Mouse (Mus musculus) hindbrain, embryonic 15.5 days (tissue): ENCODE measurements around the gene Kcnh3. TPM values are rescaled to one million over a fixed set of nuclear protein-coding genes. Genes with fewer than 3 reads are reported as not detected.
A peak's percentile ranks its signal among the peaks of the same experiment; 100 is the strongest.

Experiments
- ATAC-seq: fragments of 200-750 bp; cut with Nextera tagmentation; 2 replicates; pipeline ENCODE4 v1.8.0; 2017; ENCODE audit warnings: low read depth, moderate number of reproducible peaks, moderate TSS enrichment; ENCODE audit not compliant: low FRiP score
- H3K27ac ChIP-seq: fragments of 300-500 bp; sonication (generic); replicated peaks from 2 replicates; pipeline ENCODE4 v1.5.1; 2015; ENCODE audit warnings: mild to moderate bottlenecking, inconsistent platforms
- H3K27me3 ChIP-seq: fragments of 300-500 bp; sonication (generic); 2 replicates; pipeline ENCODE4 v1.6.1; 2015; ENCODE audit warnings: control low read depth, inconsistent platforms
- H3K36me3 ChIP-seq: fragments of 300-500 bp; sonication (generic); 2 replicates; pipeline ENCODE4 v1.6.1; 2015; ENCODE audit warnings: control low read depth, inconsistent platforms
- H3K4me1 ChIP-seq: fragments of 300-500 bp; sonication (generic); replicated peaks from 2 replicates; pipeline ENCODE4 v1.6.1; 2015; ENCODE audit warnings: control low read depth, inconsistent platforms
- H3K4me2 ChIP-seq: fragments of 300-500 bp; sonication (generic); 2 replicates; pipeline ENCODE4 v1.6.1; 2015; ENCODE audit warnings: moderate library complexity, mild to moderate bottlenecking, inconsistent platforms
- H3K4me3 ChIP-seq: fragments of 300-500 bp; sonication (generic); 2 replicates; pipeline ENCODE4 v1.5.1; 2015; ENCODE audit warnings: mild to moderate bottlenecking, inconsistent platforms
- H3K9ac ChIP-seq: fragments of 300-500 bp; sonication (generic); 2 replicates; pipeline ENCODE4 v1.6.1; 2015; ENCODE audit warnings: inconsistent platforms
- H3K9me3 ChIP-seq: fragments of 300-500 bp; sonication (generic); 2 replicates; pipeline ENCODE4 v1.6.1; 2016; ENCODE audit warnings: control low read depth, inconsistent platforms
- WGBS: fragments of 180-500 bp; shearing (Covaris S2); methylation state at CpG from one replicate; pipeline ENCODE4 v1.1.7; 2015; 5-methylcytosine and 5-hydroxymethylcytosine counted together
- polyA plus RNA-seq: library from polyadenylated mRNA; unstranded; fragments of >200 nt; fragmentation: Nextera tagmentation; extraction: Ambion mirVana; gene quantifications from 2 replicates; pipeline ENCODE4 v1.2.1, GENCODE M21; 2015

The Kcnh3 gene
- polyA plus RNA-seq, 1 experiment from 2014 or later: 1.5 TPM

DNA sequence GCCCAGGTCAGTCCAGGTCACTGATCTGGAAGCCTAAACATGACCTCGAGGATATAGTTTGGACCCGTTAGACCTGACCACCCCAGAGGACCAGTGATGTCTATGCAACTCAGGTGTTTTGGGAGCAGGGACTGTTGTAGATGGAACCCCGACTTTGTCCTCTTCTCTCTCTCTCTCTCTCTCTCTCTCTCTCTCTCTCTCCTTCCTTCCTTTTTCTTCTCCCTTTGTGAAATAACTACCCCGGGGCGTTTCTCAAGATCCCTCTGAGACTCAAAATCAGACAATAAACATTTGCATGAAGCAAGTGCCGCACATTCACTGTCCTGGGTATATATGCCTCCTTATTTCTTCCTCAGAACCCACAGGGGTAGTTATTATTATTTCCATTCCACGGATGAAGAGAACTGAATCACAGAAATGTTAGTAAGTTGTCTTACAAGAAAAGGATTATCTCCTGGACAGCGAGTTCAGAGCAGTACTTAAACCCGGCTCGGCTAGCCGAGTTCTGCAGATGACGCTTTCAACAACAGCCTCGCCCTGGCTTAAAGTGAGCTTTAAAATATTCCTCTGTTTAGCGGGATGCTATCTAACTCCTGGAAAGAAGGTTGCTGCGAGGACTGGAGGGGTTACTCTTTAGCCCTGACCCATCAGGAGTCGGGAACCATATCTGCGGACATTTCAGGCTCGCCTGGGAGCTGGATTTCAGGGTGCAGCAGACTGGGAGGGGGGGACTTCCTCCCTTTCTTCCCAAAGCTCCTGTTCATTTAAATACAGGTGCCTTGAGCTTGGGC, 1.7 kb upstream of the Kcnh3 start:
- Histone ChIP-seq H3K4me1 (peaks cover 31% of the 10 kb centered on the region), H3K4me2 (peak overlapping the region; percentile 57), H3K27me3 (peaks cover 67% of the 10 kb centered on the region), H3K27ac (no peak overlapping the region), H3K9ac (no peak overlapping the region), H3K9me3 (no peaks in the 10 kb centered on the region), H3K36me3 (no peaks in the 10 kb centered on the region), H3K4me3 (peak overlapping the region; percentile 38)
- 4% methylated on average over 18 of the region's 18 CpGs for WGBS
- no peak for ATAC-seq

DNA sequence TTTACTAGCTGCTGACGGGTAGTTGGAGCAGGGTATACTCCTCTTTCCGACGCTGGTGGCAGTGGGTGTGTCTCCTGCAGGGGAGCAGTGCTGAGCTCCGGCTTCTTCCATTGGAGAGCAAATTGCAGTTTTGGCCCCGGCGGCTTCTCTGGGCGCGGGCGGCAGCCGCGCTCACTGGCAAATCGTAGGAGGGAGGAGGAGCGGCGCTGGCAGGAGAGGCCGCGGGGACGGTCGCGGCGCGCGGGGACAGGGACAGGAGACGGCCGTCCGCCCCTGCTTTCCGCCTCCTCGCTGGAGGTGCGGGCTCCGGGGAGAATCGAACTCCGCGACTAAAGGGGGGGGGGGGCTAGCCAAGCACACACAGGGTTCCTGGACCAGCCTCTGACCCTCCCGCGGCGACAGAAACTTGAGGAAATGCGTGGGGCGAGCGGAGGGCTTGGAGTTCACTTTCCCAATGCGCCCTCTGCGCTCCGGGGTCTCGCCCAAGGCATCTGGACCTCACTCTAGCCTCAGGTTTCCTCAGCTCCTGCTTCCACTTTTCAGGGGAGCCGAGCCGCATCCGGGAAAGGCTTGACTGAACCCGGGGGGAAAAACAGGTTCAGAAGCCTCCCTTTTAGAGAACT, 965 bp upstream of the Kcnh3 start:
- WGBS: under 1% methylated on average over 42 of the region's 46 CpGs
- H3K4me2 ChIP-seq: peak overlapping the region; percentile 57
- peaks cover 73% of the 10 kb centered on the region for H3K27me3 ChIP-seq
- H3K27ac ChIP-seq: no peak overlapping the region
- peak overlapping the region; percentile 38 for H3K4me3 ChIP-seq
- H3K36me3 ChIP-seq: no peaks in the 10 kb centered on the region
- no peak for ATAC-seq
- H3K9me3 ChIP-seq: no peaks in the 10 kb centered on the region
- peak overlapping the region; percentile 18; the same call in 1 of the 2 replicates for H3K9ac ChIP-seq
- H3K4me1 ChIP-seq: peaks cover 31% of the 10 kb centered on the region

DNA sequence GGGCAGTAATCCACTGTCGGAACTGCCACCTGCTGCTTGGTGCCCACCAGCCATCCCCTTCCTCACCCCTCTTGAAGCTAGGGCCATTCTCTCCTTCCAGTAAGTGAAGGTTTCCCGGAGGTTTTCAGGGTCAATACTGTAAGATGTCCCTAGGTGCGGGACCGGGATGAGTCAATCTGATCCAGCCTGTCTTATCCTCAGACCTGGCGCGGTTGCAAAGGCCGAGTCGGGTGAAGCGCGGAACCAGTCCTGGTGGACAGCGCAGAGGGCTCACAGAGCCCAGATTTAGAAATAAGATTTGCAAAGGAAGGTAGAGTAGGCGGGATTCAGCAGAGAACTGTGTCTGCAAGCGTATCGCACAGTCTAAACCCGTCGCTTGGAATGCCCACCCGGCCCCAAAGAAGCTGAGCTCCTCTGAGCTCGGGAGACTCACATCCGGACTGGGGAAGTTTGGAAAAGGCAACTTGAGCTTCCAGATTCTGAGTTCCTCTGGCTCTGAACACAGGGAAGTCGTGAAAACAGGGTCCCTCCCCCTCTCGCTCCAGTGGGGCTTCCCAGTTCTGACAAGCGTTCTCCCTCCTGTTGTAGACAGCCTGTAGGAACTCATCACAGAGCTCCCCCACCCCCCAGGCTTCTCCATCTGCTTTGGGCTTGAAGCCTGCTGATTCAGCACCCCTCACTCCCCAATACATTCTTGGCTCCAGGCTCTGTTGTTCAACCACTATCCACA, 585 bp downstream of the Kcnh3 start:
- no peak for ATAC-seq
- no peak overlapping the region for H3K9ac ChIP-seq
- peaks cover 31% of the 10 kb centered on the region for H3K4me1 ChIP-seq
- no peak overlapping the region for H3K27ac ChIP-seq
- peak overlapping the region; percentile 38 for H3K4me3 ChIP-seq
- H3K27me3 ChIP-seq: peaks cover 80% of the 10 kb centered on the region
- no peaks in the 10 kb centered on the region for H3K9me3 ChIP-seq
- H3K36me3 ChIP-seq: no peaks in the 10 kb centered on the region
- WGBS: 1% methylated on average over 22 of the region's 22 CpGs
- peak overlapping the region; percentile 57 for H3K4me2 ChIP-seq

DNA sequence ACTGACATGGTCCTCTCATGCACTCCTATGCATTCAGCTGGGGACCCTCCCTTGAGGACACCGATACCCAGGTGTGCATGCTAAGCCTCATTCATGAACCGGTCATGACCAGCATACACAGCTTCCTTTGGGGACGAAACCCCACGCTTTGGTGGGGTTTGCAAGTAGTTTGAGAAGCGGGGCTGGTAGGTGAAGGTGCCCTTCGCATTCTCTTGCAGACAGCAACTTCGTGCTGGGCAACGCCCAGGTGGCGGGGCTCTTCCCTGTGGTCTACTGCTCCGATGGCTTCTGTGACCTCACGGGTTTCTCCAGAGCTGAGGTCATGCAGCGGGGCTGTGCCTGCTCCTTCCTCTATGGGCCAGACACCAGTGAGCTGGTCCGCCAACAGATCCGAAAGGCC, 1.4 kb downstream of the Kcnh3 start:
- 16% methylated on average over 14 of the region's 14 CpGs for WGBS
- peak overlapping the region; percentile 38; the same call in 1 of the 2 replicates for H3K4me3 ChIP-seq
- peaks cover 74% of the 10 kb centered on the region for H3K27me3 ChIP-seq
- H3K4me1 ChIP-seq: peaks cover 31% of the 10 kb centered on the region
- no peak for ATAC-seq
- no peaks in the 10 kb centered on the region for H3K9me3 ChIP-seq
- no peaks in the 10 kb centered on the region for H3K36me3 ChIP-seq
- H3K9ac ChIP-seq: no peak overlapping the region
- no peak overlapping the region for H3K27ac ChIP-seq
- H3K4me2 ChIP-seq: peak overlapping the region; percentile 57; the same call in 1 of the 2 replicates

DNA sequence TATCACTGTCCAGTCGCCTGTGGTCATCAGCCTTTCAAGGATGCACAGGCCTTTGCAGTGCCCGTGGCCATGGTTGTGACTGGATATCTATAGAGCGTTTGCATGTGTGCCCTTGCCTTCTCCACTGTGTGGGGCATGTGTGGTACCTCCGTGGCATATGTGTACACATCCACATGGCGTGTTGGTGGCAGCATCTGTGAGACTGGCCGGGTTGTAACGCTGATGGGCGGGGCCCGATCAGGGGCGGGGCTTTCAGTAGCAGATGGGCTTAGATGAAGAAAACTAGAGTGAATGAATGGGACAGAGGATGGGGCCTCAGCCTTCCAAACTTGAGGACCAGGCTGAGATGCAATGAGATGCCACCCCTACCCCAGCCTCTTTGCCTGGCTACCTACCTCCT, 7.3 kb downstream of the Kcnh3 start:
- H3K9me3 ChIP-seq: no peaks in the 10 kb centered on the region
- H3K36me3 ChIP-seq: no peaks in the 10 kb centered on the region
- WGBS: 68% methylated on average over 10 of the region's 10 CpGs
- H3K4me1 ChIP-seq: no peaks in the 10 kb centered on the region
- no peak overlapping the region for H3K4me2 ChIP-seq
- no peak overlapping the region for H3K27ac ChIP-seq
- no peak for ATAC-seq
- peaks cover 32% of the 10 kb centered on the region for H3K27me3 ChIP-seq
- H3K9ac ChIP-seq: no peak overlapping the region
- no peak overlapping the region for H3K4me3 ChIP-seq

DNA sequence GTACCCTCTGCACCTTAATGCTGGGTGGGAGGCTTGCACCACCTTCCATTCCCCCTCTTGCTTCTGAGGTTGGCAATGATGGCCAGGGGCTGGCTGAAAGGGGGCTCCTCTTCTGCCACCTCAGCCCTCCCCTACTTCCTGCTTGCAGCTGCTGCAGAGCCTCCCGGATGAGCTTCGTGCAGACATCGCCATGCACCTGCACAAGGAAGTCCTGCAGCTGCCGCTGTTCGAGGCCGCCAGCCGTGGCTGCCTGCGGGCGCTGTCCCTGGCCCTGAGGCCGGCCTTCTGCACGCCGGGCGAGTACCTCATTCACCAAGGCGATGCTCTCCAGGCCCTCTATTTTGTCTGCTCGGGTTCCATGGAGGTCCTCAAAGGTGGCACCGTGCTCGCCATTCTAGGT, 9.1 kb downstream of the Kcnh3 start:
- H3K4me3 ChIP-seq: no peak overlapping the region
- no peak overlapping the region for H3K9ac ChIP-seq
- peaks cover 16% of the 10 kb centered on the region for H3K27me3 ChIP-seq
- H3K36me3 ChIP-seq: no peaks in the 10 kb centered on the region
- H3K27ac ChIP-seq: no peak overlapping the region
- 59% methylated on average over 17 of the region's 17 CpGs for WGBS
- no peak for ATAC-seq
- no peaks in the 10 kb centered on the region for H3K9me3 ChIP-seq
- H3K4me1 ChIP-seq: no peaks in the 10 kb centered on the region
- no peak overlapping the region for H3K4me2 ChIP-seq

DNA sequence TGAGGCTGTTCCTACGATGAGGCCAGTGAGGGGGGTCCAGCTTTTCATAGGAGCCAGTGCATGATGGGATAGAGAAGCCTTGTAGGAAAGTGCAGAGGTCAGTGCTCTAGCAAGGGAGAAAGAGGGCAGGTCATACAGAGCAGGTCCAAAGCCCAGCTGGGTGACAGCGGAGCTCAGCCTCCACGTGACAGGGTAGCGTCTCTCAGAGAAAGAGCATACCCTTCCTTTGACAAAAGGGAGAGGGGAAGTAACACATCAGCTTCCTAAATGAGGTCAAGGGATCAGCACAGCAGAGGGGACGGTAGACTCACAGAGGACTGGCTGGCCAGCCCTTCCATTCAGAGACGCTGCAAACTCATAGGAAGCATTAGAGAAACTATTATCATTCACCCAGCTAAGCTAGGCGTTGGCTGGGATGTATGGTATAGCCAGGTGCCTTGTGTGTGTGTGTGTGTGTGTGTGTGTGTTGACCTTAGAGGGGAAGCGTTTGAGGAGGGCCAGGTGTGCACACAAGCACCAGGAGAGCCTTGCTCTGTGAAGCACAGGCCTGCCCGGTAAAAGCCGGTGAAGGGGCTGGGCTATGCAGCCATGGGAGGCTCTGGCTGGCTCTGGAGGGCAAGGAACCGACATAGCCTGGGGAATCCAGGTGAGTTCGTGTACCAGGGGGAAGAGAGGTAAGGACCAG, 9.8 kb downstream of the Kcnh3 start:
- Histone ChIP-seq H3K4me3 (no peak overlapping the region), H3K9me3 (no peaks in the 10 kb centered on the region), H3K4me1 (no peaks in the 10 kb centered on the region), H3K9ac (no peak overlapping the region), H3K4me2 (no peak overlapping the region), H3K36me3 (no peaks in the 10 kb centered on the region), H3K27me3 (0 out of 2 replicates have a peak, but pooled peaks cover 10% of the 10 kb centered on the region), H3K27ac (no peak overlapping the region)
- no peak for ATAC-seq
- 56% methylated on average over 12 of the region's 12 CpGs for WGBS

DNA sequence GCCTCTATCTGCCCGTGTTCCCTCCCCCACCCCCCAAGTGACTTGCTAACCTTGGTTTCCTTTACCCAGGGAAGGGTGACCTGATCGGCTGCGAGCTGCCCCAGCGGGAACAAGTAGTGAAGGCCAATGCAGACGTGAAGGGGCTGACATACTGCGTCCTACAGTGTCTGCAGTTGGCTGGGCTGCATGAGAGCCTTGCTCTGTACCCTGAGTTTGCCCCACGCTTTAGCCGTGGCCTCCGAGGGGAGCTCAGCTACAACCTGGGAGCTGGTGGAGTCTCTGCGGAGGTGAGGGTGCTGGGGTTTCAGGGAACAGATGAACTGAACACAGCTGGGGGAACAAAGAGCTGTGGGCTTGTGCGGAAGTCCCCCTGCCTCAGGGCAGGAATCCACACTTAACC, 13.3 kb downstream of the Kcnh3 start:
- peaks cover 12% of the 10 kb centered on the region; the same call in 1 of the 2 replicates for H3K36me3 ChIP-seq
- H3K4me1 ChIP-seq: no peaks in the 10 kb centered on the region
- H3K27me3 ChIP-seq: no peaks in the 10 kb centered on the region
- no peak for ATAC-seq
- WGBS: 65% methylated on average over 11 of the region's 11 CpGs
- H3K9ac ChIP-seq: no peak overlapping the region
- H3K4me2 ChIP-seq: no peak overlapping the region
- H3K27ac ChIP-seq: no peak overlapping the region
- H3K9me3 ChIP-seq: no peaks in the 10 kb centered on the region
- no peak overlapping the region for H3K4me3 ChIP-seq

DNA sequence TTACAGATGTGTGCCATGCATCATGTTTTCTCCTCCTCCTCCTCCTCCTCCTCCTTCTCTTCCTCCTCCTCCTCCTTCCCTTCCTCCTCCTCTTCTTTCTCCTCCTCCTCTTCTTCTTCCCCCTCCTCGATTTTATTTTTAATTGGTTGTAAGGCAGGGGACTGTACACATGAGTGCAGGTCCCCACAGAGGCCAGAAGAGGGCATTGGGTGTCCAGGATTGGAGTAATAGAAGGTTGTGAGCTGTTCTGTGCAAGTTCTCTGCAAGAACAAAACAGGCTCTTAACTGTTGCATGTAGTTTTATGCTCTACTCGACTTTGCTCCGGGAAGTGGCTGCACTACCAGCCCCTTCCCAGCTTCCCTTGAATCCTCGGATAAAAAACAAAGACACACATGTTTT, 15.5 kb downstream of the Kcnh3 start:
- H3K36me3 ChIP-seq: peaks cover 29% of the 10 kb centered on the region
- no peak for ATAC-seq
- no peaks in the 10 kb centered on the region for H3K4me1 ChIP-seq
- H3K27me3 ChIP-seq: no peaks in the 10 kb centered on the region
- WGBS: 75% methylated on average over 4 of the region's 4 CpGs
- H3K9me3 ChIP-seq: no peaks in the 10 kb centered on the region
- no peak overlapping the region for H3K9ac ChIP-seq
- H3K27ac ChIP-seq: no peak overlapping the region
- no peak overlapping the region for H3K4me3 ChIP-seq
- H3K4me2 ChIP-seq: no peak overlapping the region

DNA sequence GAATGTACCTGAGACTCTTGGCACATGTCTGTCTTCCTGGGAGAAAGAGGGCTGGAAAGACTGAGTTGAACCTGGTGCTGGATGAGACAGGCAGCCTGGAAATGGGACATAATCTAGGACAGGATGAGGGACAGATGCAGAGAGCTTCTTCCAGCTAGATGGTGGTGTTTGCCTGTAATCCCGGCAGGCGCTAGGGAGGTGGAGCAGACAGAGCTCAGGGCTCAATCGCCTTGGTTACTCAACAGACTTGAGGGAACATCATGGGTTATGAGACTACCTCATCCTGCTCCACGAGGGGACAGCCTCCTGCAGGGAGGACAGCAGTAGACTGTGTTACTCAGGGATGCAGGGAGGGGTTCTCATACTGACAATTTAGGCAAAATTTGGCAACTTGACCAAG, 16.6 kb downstream of the Kcnh3 start:
- Histone ChIP-seq H3K27me3 (no peaks in the 10 kb centered on the region), H3K9me3 (no peaks in the 10 kb centered on the region), H3K4me1 (no peaks in the 10 kb centered on the region), H3K4me2 (no peak overlapping the region), H3K9ac (no peak overlapping the region), H3K36me3 (peaks cover 40% of the 10 kb centered on the region), H3K27ac (no peak overlapping the region), H3K4me3 (no peak overlapping the region)
- WGBS: 75% methylated on average over 4 of the region's 4 CpGs
- ATAC-seq: no peak

DNA sequence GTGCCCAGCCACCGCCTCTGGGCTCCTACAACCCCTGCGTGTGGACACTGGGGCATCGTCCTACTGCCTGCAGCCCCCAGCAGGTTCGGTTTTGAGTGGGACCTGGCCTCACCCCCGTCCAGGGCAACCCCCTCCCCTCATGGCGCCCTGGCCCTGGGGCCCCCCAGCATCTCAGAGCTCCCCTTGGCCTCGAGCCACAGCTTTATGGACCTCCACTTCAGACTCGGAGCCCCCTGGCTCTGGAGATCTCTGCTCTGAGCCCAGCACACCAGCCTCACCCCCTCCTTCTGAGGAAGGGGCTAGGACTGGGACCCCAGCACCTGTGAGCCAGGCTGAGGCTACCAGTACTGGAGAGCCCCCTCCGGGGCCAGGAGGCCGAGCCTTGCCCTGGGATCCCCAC, 17.4 kb downstream of the Kcnh3 start:
- H3K4me2 ChIP-seq: no peak overlapping the region
- ATAC-seq: peak; percentile 28; the same call in 1 of the 2 replicates
- no peak overlapping the region for H3K4me3 ChIP-seq
- WGBS: 88% methylated on average over 10 of the region's 10 CpGs
- no peak overlapping the region for H3K9ac ChIP-seq
- no peaks in the 10 kb centered on the region for H3K4me1 ChIP-seq
- H3K9me3 ChIP-seq: no peaks in the 10 kb centered on the region
- H3K27me3 ChIP-seq: no peaks in the 10 kb centered on the region
- H3K27ac ChIP-seq: no peak overlapping the region
- peaks cover 45% of the 10 kb centered on the region for H3K36me3 ChIP-seq
